Mouse (Mus musculus) heart, embryonic 12.5 days (tissue): ENCODE data around the gene Cenpi. TPM values are rescaled to one million over a fixed set of nuclear protein-coding genes. Genes with fewer than 3 reads are reported as not detected.
"Not testable (repeated sequence)": the region's sequence is repeated elsewhere in the genome, so short reads cannot be mapped to it uniquely, and the experiment has no call there.

ENCODE experiments used
- ATAC-seq: fragments of 200-750 bp; cut with Nextera tagmentation; 2 replicates; pipeline ENCODE4 v1.8.0; 2017; ENCODE audit warnings: moderate TSS enrichment, moderate library complexity; ENCODE audit not compliant: insufficient number of reproducible peaks, low FRiP score
- H3K27ac ChIP-seq: fragments of 300-500 bp; sonication (generic); 2 replicates; pipeline ENCODE4 v1.5.1; 2016; ENCODE audit warnings: mild to moderate bottlenecking, moderate library complexity; ENCODE audit not compliant: poor library complexity, severe bottlenecking
- H3K27me3 ChIP-seq: fragments of 300-500 bp; sonication (generic); replicated peaks from 2 replicates; pipeline ENCODE4 v1.6.1; 2016; ENCODE audit warnings: mild to moderate bottlenecking, moderate library complexity
- H3K36me3 ChIP-seq: fragments of 300-500 bp; sonication (generic); 2 replicates; pipeline ENCODE4 v1.6.1; 2016; ENCODE audit warnings: mild to moderate bottlenecking, moderate library complexity
- H3K4me1 ChIP-seq: fragments of 300-500 bp; sonication (generic); replicated peaks from 2 replicates; pipeline ENCODE4 v1.6.1; 2016; ENCODE audit warnings: mild to moderate bottlenecking
- H3K4me2 ChIP-seq: fragments of 300-500 bp; sonication (generic); 2 replicates; pipeline ENCODE4 v1.6.1; 2016; ENCODE audit warnings: mild to moderate bottlenecking, moderate library complexity
- H3K4me3 ChIP-seq: fragments of 300-500 bp; sonication (generic); 2 replicates; pipeline ENCODE4 v1.5.1; 2016; ENCODE audit warnings: mild to moderate bottlenecking
- H3K9ac ChIP-seq: fragments of 300-500 bp; sonication (generic); 2 replicates; pipeline ENCODE4 v1.6.1; 2016; ENCODE audit warnings: mild to moderate bottlenecking, moderate library complexity
- H3K9me3 ChIP-seq: fragments of 300-500 bp; sonication (generic); replicated peaks from 2 replicates; pipeline ENCODE4 v1.6.1; 2016; ENCODE audit warnings: mild to moderate bottlenecking, moderate library complexity
- WGBS: fragments of 180-500 bp; shearing (Covaris S2); methylation state at CpG from one replicate; pipeline ENCODE4 v1.1.7; 2016; 5-methylcytosine and 5-hydroxymethylcytosine counted together
- polyA plus RNA-seq: library from polyadenylated mRNA; unstranded; fragments of >200 nt; fragmentation: Nextera tagmentation; extraction: Ambion mirVana; gene quantifications from 2 replicates; pipeline ENCODE4 v1.2.1, GENCODE M21; 2016

The Cenpi gene
- polyA plus RNA-seq, 1 experiment from 2014 or later = 28.6 TPM

DNA sequence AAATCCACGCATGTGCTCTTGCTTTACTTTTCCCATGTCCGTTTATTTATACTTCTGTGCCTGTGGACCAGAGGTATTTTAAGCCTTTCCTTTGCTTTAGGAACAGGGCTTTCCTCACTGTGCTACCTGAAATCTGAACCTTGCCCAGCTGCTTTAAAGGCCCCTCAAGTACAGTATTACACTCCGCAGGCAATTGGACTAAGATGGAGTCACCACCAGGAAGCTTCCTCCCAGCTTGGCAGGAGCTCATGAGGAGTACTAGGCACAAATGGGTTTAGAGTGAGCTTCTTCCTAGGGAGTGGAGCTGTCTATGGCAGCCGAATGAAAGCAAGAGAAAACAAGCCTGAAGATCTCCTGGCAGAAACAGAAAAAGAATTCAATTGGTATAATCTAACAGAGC is 10.7 kb upstream of the Cenpi start:
- H3K27me3 ChIP-seq = peaks cover 16% of the 10 kb centered on the region
- 0 out of 2 replicates have a peak overlapping the region, but pooled peaks have one; percentile 52 for H3K4me3 ChIP-seq

GRCm38 (mm10) chrX:134300219-134300618 is 7.7 kb upstream of the Cenpi start:
- Histone ChIP-seq H3K4me2 (no peak overlapping the region), H3K27me3 (0 out of 2 replicates have a peak, but pooled peaks cover 2% of the 10 kb centered on the region), H3K4me3 (no peak overlapping the region), H3K27ac (no peak overlapping the region), H3K9ac (no peak overlapping the region), H3K4me1 (0 out of 2 replicates have a peak, but pooled peaks cover 3% of the 10 kb centered on the region), H3K36me3 (no peaks in the 10 kb centered on the region), H3K9me3 (no peaks in the 10 kb centered on the region)
- no peak for ATAC-seq
- 67% methylated on average over 5 of the region's 5 CpGs for WGBS

More for the DNA sequence above, 10.7 kb upstream of the Cenpi start:
- Histone ChIP-seq H3K9ac (no peak overlapping the region), H3K36me3 (no peaks in the 10 kb centered on the region), H3K4me2 (peak overlapping the region; percentile 84; the same call in 1 of the 2 replicates), H3K4me1 (0 out of 2 replicates have a peak, but pooled peaks cover 3% of the 10 kb centered on the region), H3K27ac (no peak overlapping the region), H3K9me3 (no peaks in the 10 kb centered on the region)
- 41% methylated on average over 4 of the region's 4 CpGs for WGBS
- no peak for ATAC-seq

GRCm38 (mm10) chrX:134303287-134303686 is 4.6 kb upstream of the Cenpi start:
- 76% methylated on average over 1 of the region's 1 CpGs for WGBS
- Histone ChIP-seq H3K4me2 (no peak overlapping the region), H3K4me3 (no peak overlapping the region), H3K9ac (no peak overlapping the region), H3K36me3 (no peaks in the 10 kb centered on the region), H3K27ac (no peak overlapping the region), H3K4me1 (no peaks in the 10 kb centered on the region), H3K27me3 (no peaks in the 10 kb centered on the region), H3K9me3 (no peaks in the 10 kb centered on the region)
- no peak for ATAC-seq

GRCm38 (mm10) chrX:134308275-134308634 is 371 bp downstream of the Cenpi start:
- ATAC-seq = peak; percentile 61
- Histone ChIP-seq H3K4me3 (peak overlapping the region; percentile 55), H3K9ac (peak overlapping the region; percentile 56), H3K9me3 (no peaks in the 10 kb centered on the region), H3K27ac (no peak overlapping the region), H3K27me3 (no peaks in the 10 kb centered on the region), H3K36me3 (0 out of 2 replicates have a peak, but pooled peaks cover 3% of the 10 kb centered on the region), H3K4me2 (peak overlapping the region; percentile 65), H3K4me1 (0 out of 2 replicates have a peak, but pooled peaks cover 3% of the 10 kb centered on the region)
- 31% methylated on average over 9 of the region's 9 CpGs for WGBS

DNA sequence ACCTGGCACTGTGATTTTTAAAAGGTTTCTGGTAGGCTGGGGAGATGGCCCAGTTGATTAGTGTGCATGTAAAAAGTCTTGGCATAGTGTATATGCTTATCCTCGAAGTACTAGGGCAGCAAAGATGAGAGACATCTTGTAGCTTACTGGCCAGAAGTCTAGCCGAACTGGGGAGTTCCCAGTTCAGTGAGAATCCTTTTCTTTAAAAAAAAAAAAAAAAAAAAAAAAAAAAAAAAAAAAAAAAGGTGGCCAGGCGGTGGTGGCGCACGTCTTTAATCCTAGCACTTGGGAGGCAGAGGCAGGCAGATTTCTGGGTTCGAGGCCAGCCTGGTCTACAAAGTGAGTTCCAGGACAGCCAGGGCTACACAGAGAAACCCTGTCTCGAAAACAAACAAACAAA is 3.3 kb downstream of the Cenpi start:
- not testable (repeated sequence) for H3K36me3 ChIP-seq, H3K27ac ChIP-seq, H3K4me2 ChIP-seq, H3K9ac ChIP-seq, ATAC-seq, H3K4me3 ChIP-seq, H3K27me3 ChIP-seq, H3K9me3 ChIP-seq, H3K4me1 ChIP-seq
- 89% methylated on average over 7 of the region's 7 CpGs for WGBS

- ATAC-seq = no peak
- H3K27ac ChIP-seq = no peak overlapping the region
- no peak overlapping the region for H3K9ac ChIP-seq
- whole genome bisulfite sequencing = 81% methylated on average over 2 of the region's 2 CpGs
- no peaks in the 10 kb centered on the region for H3K4me1 ChIP-seq
- no peaks in the 10 kb centered on the region for H3K9me3 ChIP-seq
- H3K27me3 ChIP-seq = no peaks in the 10 kb centered on the region
- peaks cover 11% of the 10 kb centered on the region for H3K36me3 ChIP-seq
- no peak overlapping the region for H3K4me3 ChIP-seq
- H3K4me2 ChIP-seq = no peak overlapping the region
These were observed 11.5 kb downstream of the Cenpi start for GRCm38 (mm10) chrX:134319153-134319932.

- Histone ChIP-seq H3K27me3 (no peaks in the 10 kb centered on the region), H3K9ac (no peak overlapping the region), H3K4me3 (no peak overlapping the region), H3K27ac (no peak overlapping the region), H3K9me3 (no peaks in the 10 kb centered on the region), H3K4me1 (no peaks in the 10 kb centered on the region), H3K36me3 (0 out of 2 replicates have a peak, but pooled peaks cover 2% of the 10 kb centered on the region), H3K4me2 (no peak overlapping the region)
- ATAC-seq = no peak
- 93% methylated on average over 2 of the region's 2 CpGs for WGBS
These were observed 25.4 kb downstream of the Cenpi start for GRCm38 (mm10) chrX:134333280-134333679.

- Histone ChIP-seq H3K4me3 (no peak overlapping the region), H3K4me2 (no peak overlapping the region), H3K27me3 (no peaks in the 10 kb centered on the region), H3K9me3 (no peaks in the 10 kb centered on the region), H3K36me3 (peaks cover 14% of the 10 kb centered on the region; the same call in 1 of the 2 replicates), H3K9ac (no peak overlapping the region), H3K4me1 (no peaks in the 10 kb centered on the region), H3K27ac (no peak overlapping the region)
- WGBS = 78% methylated on average over 2 of the region's 2 CpGs
- no peak for ATAC-seq
These were observed 34.9 kb downstream of the Cenpi start for GRCm38 (mm10) chrX:134342735-134343134.

GRCm38 (mm10) chrX:134350205-134350604 is 42.3 kb downstream of the Cenpi start:
- no peak overlapping the region for H3K4me3 ChIP-seq
- no peaks in the 10 kb centered on the region for H3K4me1 ChIP-seq
- peaks cover 2% of the 10 kb centered on the region; the same call in 1 of the 2 replicates for H3K36me3 ChIP-seq
- H3K9ac ChIP-seq = no peak overlapping the region
- ATAC-seq = no peak
- no peak overlapping the region for H3K27ac ChIP-seq
- H3K4me2 ChIP-seq = no peak overlapping the region
- 86% methylated on average over 6 of the region's 6 CpGs for WGBS
- H3K27me3 ChIP-seq = no peaks in the 10 kb centered on the region
- H3K9me3 ChIP-seq = no peaks in the 10 kb centered on the region

DNA sequence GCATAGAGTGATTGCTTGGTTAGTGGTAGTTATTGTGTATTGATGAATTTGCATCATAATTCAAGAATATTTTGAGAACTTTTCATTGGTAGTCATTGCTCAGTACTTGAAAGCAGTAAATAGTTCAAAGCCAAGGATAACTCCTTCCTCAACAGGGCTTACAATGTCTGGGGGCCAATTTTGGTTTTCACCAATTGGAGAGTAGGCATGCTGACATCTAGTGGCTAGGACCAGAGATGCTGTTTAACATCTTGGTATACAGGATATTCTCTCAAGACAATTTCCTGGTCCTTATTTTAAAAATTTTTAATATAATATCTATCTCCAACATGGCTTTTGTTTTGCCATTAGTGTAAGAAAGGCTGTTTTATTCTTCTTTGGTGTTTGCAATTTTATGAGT is 46.0 kb downstream of the Cenpi start:
- Histone ChIP-seq H3K4me1 (no peaks in the 10 kb centered on the region), H3K4me3 (no peak overlapping the region), H3K36me3 (peaks cover 2% of the 10 kb centered on the region; the same call in 1 of the 2 replicates), H3K27ac (no peak overlapping the region), H3K27me3 (no peaks in the 10 kb centered on the region), H3K9me3 (no peaks in the 10 kb centered on the region), H3K9ac (no peak overlapping the region), H3K4me2 (no peak overlapping the region)
- no peak for ATAC-seq

DNA sequence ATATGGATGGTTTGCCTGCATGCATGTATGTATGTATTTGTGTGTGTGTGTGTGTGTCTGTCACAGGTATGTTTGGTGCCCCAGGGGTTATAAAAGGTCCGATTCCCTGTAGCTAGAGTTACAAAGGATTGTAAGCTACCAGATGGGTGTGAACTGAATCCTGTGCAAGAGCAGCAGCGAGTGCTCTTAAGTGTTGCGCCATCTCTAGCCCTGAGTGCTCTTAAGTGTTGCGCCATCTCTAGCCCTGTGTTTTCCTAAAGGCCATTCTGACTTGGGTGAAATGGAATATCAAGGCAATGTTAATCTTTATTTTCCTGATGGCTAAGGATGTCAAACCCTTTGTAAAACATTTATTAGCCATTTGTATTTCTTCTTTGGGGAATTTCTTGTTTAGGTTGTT is 51.5 kb downstream of the Cenpi start:
- H3K4me2 ChIP-seq = no peak overlapping the region
- peaks cover 4% of the 10 kb centered on the region; the same call in 1 of the 2 replicates for H3K36me3 ChIP-seq
- no peaks in the 10 kb centered on the region for H3K9me3 ChIP-seq
- ATAC-seq = no peak
- 70% methylated on average over 4 of the region's 4 CpGs for WGBS
- H3K27ac ChIP-seq = no peak overlapping the region
- no peaks in the 10 kb centered on the region for H3K27me3 ChIP-seq
- no peak overlapping the region for H3K4me3 ChIP-seq
- no peak overlapping the region for H3K9ac ChIP-seq
- no peaks in the 10 kb centered on the region for H3K4me1 ChIP-seq
